Mouse (Mus musculus) embryonic stem cell, embryonic (primary cell): Measurements from ENCODE around the gene Olfr802.

ENCODE experiments used
- CTCF ChIA-PET, 4 experiments: fragments of 300-600 bp in 2 of 4; fragments of 350-600 bp in 2 of 4; sonication (Branson Sonifier 250); formaldehyde crosslinking; loops; one replicate each; lab custom pipeline; 2022; ENCODE audit warnings: inconsistent platforms in 2 of 4; lab: Charles Lee
- POLR2A ChIA-PET, 4 experiments: fragments of 300-600 bp in 2 of 4; fragments of 350-600 bp in 2 of 4; sonication (Branson Sonifier 250); formaldehyde crosslinking; loops; one replicate each; lab custom pipeline; 2022; ENCODE audit warnings: antibody characterized with exemption in 4 of 4, inconsistent platforms in 1 of 4; lab: Charles Lee

Olfr802 gene

GRCm38 (mm10) chr10:129688069-129688468 lies at the start of gene Olfr802:
Olfr802 (minus strand) TSS chr10:129688169.
- ChIA-PET CTCF (interaction anchor here in 1 of 4 experiments (0.6 kb wide), 1 partner anchor 8 kb away, joined by 3 read pairs; no protein-coding TSS in a partner anchor), POLR2A (interaction anchor here in 1 of 4 experiments (0.6 kb wide), 1 partner anchor 744 kb away, joined by 3 read pairs; no protein-coding TSS in a partner anchor)

DNA sequence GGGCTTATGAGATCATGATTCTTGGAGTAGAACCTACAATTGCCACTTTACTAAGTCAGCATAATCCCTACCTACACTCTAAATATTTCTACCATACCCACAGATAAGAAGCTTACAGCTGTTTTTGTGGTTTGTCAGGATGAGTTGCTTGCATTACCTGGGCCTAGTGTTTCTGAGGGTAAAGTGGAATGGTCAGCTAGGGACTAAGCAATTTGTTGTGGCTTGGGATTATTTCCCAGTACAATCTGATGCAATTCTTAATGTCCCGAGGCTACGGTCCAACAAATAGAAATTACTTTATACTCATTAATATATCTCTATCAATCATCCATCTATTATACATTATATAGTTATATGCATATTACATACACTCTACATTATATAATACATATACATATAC lies 41.3 kb upstream of the Olfr802 start, which contains the start of gene Olfr805:
TSS of gene Olfr805 (minus strand) at position 101 of the 400 bp plus-strand sequence.
- ChIA-PET CTCF (no interaction called here), POLR2A (interaction anchor here in 1 of 4 experiments (0.6 kb wide), 1 partner anchor 189 kb away, joined by 3 read pairs; no protein-coding TSS in a partner anchor)

GRCm38 (mm10) chr10:129702910-129703309 lies 14.9 kb upstream of the Olfr802 start, which contains the start of gene Olfr804:
Olfr804 (plus strand) TSS chr10:129703210.
- CTCF ChIA-PET, result no interaction called here
- POLR2A ChIA-PET, result no interaction called here

- CTCF ChIA-PET, result no interaction called here
- POLR2A ChIA-PET, result no interaction called here
These were observed 6.2 kb upstream of the Olfr802 start, which contains the start of gene Olfr803 for GRCm38 (mm10) chr10:129694186-129694585. Olfr803 (minus strand) TSS chr10:129694286.

GRCm38 (mm10) chr10:129673765-129674164 lies 14.2 kb downstream of the Olfr802 start, which contains the start of gene Olfr801:
Olfr801 (minus strand) TSS chr10:129673865.
- ChIA-PET CTCF (no interaction called here), POLR2A (no interaction called here)

DNA sequence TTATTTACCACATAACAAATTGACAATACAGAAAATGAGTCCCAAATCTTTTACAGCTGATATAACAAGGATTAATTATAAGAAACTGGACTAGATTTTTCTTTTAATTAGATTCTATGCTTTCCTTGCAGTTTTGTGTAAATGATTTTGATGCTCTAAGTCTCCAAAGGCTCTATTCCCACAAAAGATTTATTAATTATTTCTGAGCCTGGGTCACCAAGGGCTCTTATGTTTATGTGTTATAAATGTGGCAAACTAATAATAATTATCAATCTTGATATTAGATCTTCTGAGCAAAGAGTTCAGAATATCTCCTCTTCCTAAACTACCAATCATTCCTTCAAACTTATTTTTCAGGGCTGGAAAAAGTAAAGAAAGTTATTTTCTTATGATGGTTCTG lies 30.6 kb downstream of the Olfr802 start, which contains the start of gene Olfr800:
TSS of gene Olfr800 (plus strand) at position 301 of the 400 bp plus-strand sequence.
- POLR2A ChIA-PET, result no interaction called here
- CTCF ChIA-PET, result no interaction called here

GRCm38 (mm10) chr10:129651763-129652162 lies 36.2 kb downstream of the Olfr802 start:
- ChIA-PET CTCF (no interaction called here), POLR2A (no interaction called here)

DNA sequence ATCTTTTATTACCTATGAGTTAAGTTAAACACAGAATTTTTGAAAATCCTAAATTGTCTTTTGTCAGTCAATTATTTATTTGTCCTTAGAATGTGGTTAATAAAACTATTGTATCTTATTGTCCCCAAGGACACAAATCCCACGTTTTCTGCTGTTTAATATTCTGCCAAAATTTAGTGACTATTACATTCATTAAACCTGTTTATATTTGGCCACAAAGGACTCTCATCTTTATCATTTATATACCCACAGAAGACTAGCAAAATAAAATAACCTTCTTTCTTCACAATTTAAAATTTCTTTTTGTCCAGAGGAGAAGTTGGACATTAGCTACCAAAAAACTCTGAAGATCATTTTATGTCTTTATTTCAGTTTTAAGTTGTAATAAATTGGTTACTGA lies 50.8 kb downstream of the Olfr802 start, which contains the start of gene Olfr799:
TSS of gene Olfr799 (plus strand) at position 301 of the 400 bp plus-strand sequence.
- CTCF ChIA-PET, result no interaction called here
- POLR2A ChIA-PET, result no interaction called here

GRCm38 (mm10) chr10:129627834-129628233 lies 60.1 kb downstream of the Olfr802 start, which contains the start of gene Olfr798:
Olfr798 (minus strand) TSS chr10:129627934.
- ChIA-PET POLR2A (no interaction called here), CTCF (no interaction called here)
